Mouse (Mus musculus): ENCODE results near the gene Gfy. TPM values are rescaled to one million over a fixed set of nuclear protein-coding genes. Genes with fewer than 3 reads are reported as not detected.

Gene Gfy
- polyA plus RNA-seq, 1 experiment from 2014 or later = not detected

DNA sequence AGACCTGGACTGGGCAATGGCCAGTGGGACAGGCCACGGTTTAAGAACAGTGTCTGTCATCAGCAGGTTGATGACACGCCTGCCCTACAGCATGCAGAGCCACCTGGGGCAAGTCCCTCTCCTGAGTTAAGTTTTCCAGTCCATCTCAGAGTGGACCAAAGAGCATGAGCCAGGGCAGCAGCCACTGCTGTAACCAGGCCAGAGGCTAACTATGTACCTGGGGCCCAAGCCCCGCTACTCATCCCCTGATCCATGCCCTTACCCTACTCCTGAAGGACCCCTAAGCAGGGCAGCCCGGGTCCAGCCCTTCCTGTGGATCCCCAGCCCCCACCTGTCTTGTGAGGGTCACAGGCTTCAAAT, 16.8 kb upstream of the Gfy start:
- Histone ChIP-seq H3K27me3 (ENCODE audit: control insufficient read depth, insufficient read depth, low read length) (no peaks in the 10 kb centered on the region), H3K27ac (ENCODE audit: low read depth, low read length) (no peak overlapping the region), H3K9ac (ENCODE audit: low read depth, low read length) (no peak overlapping the region), H3K4me3 (ENCODE audit: low read length) (no peak overlapping the region), H3K9me3 (ENCODE audit: control insufficient read depth, low read length) (no peaks in the 10 kb centered on the region), H3K36me3 (ENCODE audit: control insufficient read depth, insufficient read depth, low read length) (no peaks in the 10 kb centered on the region), H3K4me2 (replicated peaks; ENCODE audit: low read depth, low read length) (no peak overlapping the region), H3K4me1 (ENCODE audit: control insufficient read depth, insufficient read depth, low read length) (peaks cover 10% of the 10 kb centered on the region)
- no peak for ATAC-seq (ENCODE audit: low FRiP score, low TSS enrichment)
- 89% methylated on average over 4 of the region's 4 CpGs for WGBS

DNA sequence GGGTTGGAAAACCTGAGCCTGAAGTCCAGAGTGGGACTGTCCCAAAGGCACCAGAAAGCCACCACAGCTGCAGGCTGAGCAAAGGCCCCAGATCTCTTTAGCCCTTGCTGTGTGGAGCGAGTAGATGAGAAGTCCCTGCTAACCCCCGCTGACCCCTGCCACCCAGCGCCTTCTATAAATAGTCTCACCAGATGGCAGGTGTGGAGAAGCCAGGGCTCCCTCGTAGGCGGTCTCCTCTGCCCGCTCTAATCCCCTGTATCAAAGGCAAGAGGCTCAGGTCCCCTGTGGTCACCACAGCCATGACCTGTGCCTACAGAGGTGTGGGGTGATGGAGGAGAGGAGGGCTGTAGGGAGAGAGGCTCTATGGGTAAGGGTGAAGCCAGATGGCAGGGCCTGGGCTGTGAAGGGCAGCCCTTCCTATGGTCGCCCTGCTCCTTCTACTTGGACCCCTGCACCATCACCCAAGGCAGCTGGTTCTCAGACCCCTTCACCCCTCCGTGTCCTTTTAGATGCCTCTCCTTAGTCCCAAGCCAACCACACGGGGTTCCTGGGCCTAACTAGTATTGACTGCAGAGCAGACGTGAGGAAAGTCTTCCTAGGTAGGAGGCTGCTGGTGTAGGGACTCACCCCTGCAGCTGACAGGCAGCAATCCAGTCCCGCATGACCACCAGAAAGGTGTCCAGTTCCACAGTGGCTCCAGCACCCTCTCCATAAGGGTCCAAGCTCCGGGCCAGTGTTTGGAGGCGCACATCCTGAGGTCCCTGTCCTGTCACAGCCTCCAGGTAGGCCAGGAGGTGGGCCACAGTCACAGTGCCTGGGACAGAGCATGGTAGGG, 16.2 kb upstream of the Gfy start:
- Histone ChIP-seq H3K4me1 (ENCODE audit: control insufficient read depth, insufficient read depth, low read length) (peaks cover 10% of the 10 kb centered on the region), H3K9me3 (ENCODE audit: control insufficient read depth, low read length) (no peaks in the 10 kb centered on the region), H3K27ac (ENCODE audit: low read depth, low read length) (no peak overlapping the region), H3K4me3 (ENCODE audit: low read length) (no peak overlapping the region), H3K27me3 (ENCODE audit: control insufficient read depth, insufficient read depth, low read length) (no peaks in the 10 kb centered on the region), H3K36me3 (ENCODE audit: control insufficient read depth, insufficient read depth, low read length) (no peaks in the 10 kb centered on the region), H3K4me2 (replicated peaks; ENCODE audit: low read depth, low read length) (no peak overlapping the region), H3K9ac (ENCODE audit: low read depth, low read length) (no peak overlapping the region)
- WGBS = 61% methylated on average over 13 of the region's 13 CpGs
- no peak for ATAC-seq (ENCODE audit: low FRiP score, low TSS enrichment)

GRCm38 (mm10) chr7:45193871-45194785, 14.8 kb upstream of the Gfy start:
- Histone ChIP-seq H3K9ac (ENCODE audit: low read depth, low read length) (no peak overlapping the region), H3K36me3 (ENCODE audit: control insufficient read depth, insufficient read depth, low read length) (no peaks in the 10 kb centered on the region), H3K9me3 (ENCODE audit: control insufficient read depth, low read length) (no peaks in the 10 kb centered on the region), H3K4me3 (ENCODE audit: low read length) (no peak overlapping the region), H3K27ac (ENCODE audit: low read depth, low read length) (no peak overlapping the region), H3K27me3 (ENCODE audit: control insufficient read depth, insufficient read depth, low read length) (peaks cover 10% of the 10 kb centered on the region), H3K4me1 (ENCODE audit: control insufficient read depth, insufficient read depth, low read length) (peaks cover 10% of the 10 kb centered on the region), H3K4me2 (replicated peaks; ENCODE audit: low read depth, low read length) (no peak overlapping the region)
- no peak for ATAC-seq (ENCODE audit: low FRiP score, low TSS enrichment)
- WGBS = 77% methylated on average over 17 of the region's 17 CpGs

DNA sequence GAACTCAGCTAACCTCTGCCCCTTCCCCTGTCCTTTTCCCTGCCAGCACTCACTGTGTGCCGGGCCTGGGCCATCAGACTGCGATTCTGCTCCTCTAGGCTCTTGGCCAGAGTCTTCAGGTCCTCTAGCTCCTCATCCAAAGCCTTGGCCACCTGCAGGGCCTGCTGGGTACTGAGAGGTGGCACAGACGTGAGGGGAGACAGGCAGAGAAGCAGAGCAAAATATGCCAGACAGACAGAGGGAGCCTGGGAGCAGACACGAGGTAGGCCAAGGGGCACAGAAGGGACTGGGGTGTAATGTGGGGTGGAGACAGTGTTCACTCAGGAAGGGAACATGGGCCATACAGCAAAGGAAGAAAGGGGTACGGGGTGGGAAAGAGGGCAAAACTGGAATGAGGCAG, 14.0 kb upstream of the Gfy start:
- no peaks in the 10 kb centered on the region for H3K9me3 ChIP-seq (ENCODE audit: control insufficient read depth, low read length)
- no peak overlapping the region for H3K9ac ChIP-seq (ENCODE audit: low read depth, low read length)
- ATAC-seq (ENCODE audit: low FRiP score, low TSS enrichment) = no peak
- peaks cover 10% of the 10 kb centered on the region for H3K4me1 ChIP-seq (ENCODE audit: control insufficient read depth, insufficient read depth, low read length)
- H3K27me3 ChIP-seq (ENCODE audit: control insufficient read depth, insufficient read depth, low read length) = peaks cover 15% of the 10 kb centered on the region
- no peak overlapping the region for H3K4me2 ChIP-seq (replicated peaks; ENCODE audit: low read depth, low read length)
- H3K36me3 ChIP-seq (ENCODE audit: control insufficient read depth, insufficient read depth, low read length) = no peaks in the 10 kb centered on the region
- no peak overlapping the region for H3K27ac ChIP-seq (ENCODE audit: low read depth, low read length)
- no peak overlapping the region for H3K4me3 ChIP-seq (ENCODE audit: low read length)
- WGBS = 48% methylated on average over 5 of the region's 5 CpGs

- WGBS = 86% methylated on average over 7 of the region's 7 CpGs
- H3K4me1 ChIP-seq (ENCODE audit: control insufficient read depth, insufficient read depth, low read length) = peaks cover 10% of the 10 kb centered on the region
- H3K9me3 ChIP-seq (ENCODE audit: control insufficient read depth, low read length) = no peaks in the 10 kb centered on the region
- H3K4me2 ChIP-seq (replicated peaks; ENCODE audit: low read depth, low read length) = no peak overlapping the region
- H3K27ac ChIP-seq (ENCODE audit: low read depth, low read length) = no peak overlapping the region
- no peak for ATAC-seq (ENCODE audit: low FRiP score, low TSS enrichment)
- H3K27me3 ChIP-seq (ENCODE audit: control insufficient read depth, insufficient read depth, low read length) = peaks cover 15% of the 10 kb centered on the region
- H3K9ac ChIP-seq (ENCODE audit: low read depth, low read length) = no peak overlapping the region
- H3K4me3 ChIP-seq (ENCODE audit: low read length) = no peak overlapping the region
- H3K36me3 ChIP-seq (ENCODE audit: control insufficient read depth, insufficient read depth, low read length) = no peaks in the 10 kb centered on the region
These were observed 13.4 kb upstream of the Gfy start for GRCm38 (mm10) chr7:45192585-45193310.

- H3K9me3 ChIP-seq (ENCODE audit: control insufficient read depth, low read length) = no peaks in the 10 kb centered on the region
- 4% methylated on average over 8 of the region's 8 CpGs for WGBS
These were observed 12.5 kb upstream of the Gfy start for GRCm38 (mm10) chr7:45191803-45192363.

DNA sequence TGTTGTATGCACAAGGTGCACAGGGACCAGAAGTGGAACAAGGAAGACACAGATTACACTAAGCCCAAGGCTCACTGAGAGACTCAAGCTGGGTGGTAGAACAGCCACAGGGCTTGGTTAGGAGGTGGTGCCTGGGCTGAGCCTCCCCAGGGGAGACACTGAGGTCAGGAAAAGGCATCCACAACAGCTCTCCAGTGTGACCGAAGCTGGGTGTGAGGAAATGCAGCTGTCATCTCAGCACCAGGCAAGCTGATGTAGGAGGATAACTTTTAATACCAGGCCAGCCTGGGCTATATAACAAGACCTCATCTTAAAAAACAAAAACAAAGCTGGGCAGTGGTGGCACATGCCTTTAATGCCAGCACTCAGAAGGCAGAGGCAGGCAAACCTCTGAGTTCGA, 11.8 kb upstream of the Gfy start:
- WGBS = 50% methylated on average over 2 of the region's 2 CpGs
- H3K27me3 ChIP-seq (ENCODE audit: control insufficient read depth, insufficient read depth, low read length) = peaks cover 22% of the 10 kb centered on the region
- peaks cover 10% of the 10 kb centered on the region for H3K4me1 ChIP-seq (ENCODE audit: control insufficient read depth, insufficient read depth, low read length)
- no peaks in the 10 kb centered on the region for H3K9me3 ChIP-seq (ENCODE audit: control insufficient read depth, low read length)
- H3K27ac ChIP-seq (ENCODE audit: low read depth, low read length) = no peak overlapping the region
- no peak overlapping the region for H3K4me3 ChIP-seq (ENCODE audit: low read length)
- no peak overlapping the region for H3K4me2 ChIP-seq (replicated peaks; ENCODE audit: low read depth, low read length)
- no peak overlapping the region for H3K9ac ChIP-seq (ENCODE audit: low read depth, low read length)
- H3K36me3 ChIP-seq (ENCODE audit: control insufficient read depth, insufficient read depth, low read length) = no peaks in the 10 kb centered on the region
- no peak for ATAC-seq (ENCODE audit: low FRiP score, low TSS enrichment)

More at GRCm38 (mm10) chr7:45191803-45192363, 12.5 kb upstream of the Gfy start:
- Histone ChIP-seq H3K27me3 (ENCODE audit: control insufficient read depth, insufficient read depth, low read length) (peaks cover 17% of the 10 kb centered on the region), H3K4me2 (replicated peaks; ENCODE audit: low read depth, low read length) (no peak overlapping the region), H3K27ac (ENCODE audit: low read depth, low read length) (no peak overlapping the region), H3K36me3 (ENCODE audit: control insufficient read depth, insufficient read depth, low read length) (no peaks in the 10 kb centered on the region), H3K4me1 (ENCODE audit: control insufficient read depth, insufficient read depth, low read length) (peaks cover 10% of the 10 kb centered on the region), H3K4me3 (ENCODE audit: low read length) (no peak overlapping the region), H3K9ac (ENCODE audit: low read depth, low read length) (no peak overlapping the region)
- peak; percentile 86 for ATAC-seq (ENCODE audit: low FRiP score, low TSS enrichment)

GRCm38 (mm10) chr7:45190186-45190585, 10.8 kb upstream of the Gfy start:
- H3K27me3 ChIP-seq (ENCODE audit: control insufficient read depth, insufficient read depth, low read length) = peaks cover 29% of the 10 kb centered on the region
- no peak for ATAC-seq (ENCODE audit: low FRiP score, low TSS enrichment)
- no peaks in the 10 kb centered on the region for H3K36me3 ChIP-seq (ENCODE audit: control insufficient read depth, insufficient read depth, low read length)
- no peak overlapping the region for H3K4me2 ChIP-seq (replicated peaks; ENCODE audit: low read depth, low read length)
- 90% methylated on average over 6 of the region's 6 CpGs for WGBS
- peaks cover 10% of the 10 kb centered on the region for H3K4me1 ChIP-seq (ENCODE audit: control insufficient read depth, insufficient read depth, low read length)
- no peaks in the 10 kb centered on the region for H3K9me3 ChIP-seq (ENCODE audit: control insufficient read depth, low read length)
- no peak overlapping the region for H3K4me3 ChIP-seq (ENCODE audit: low read length)
- H3K9ac ChIP-seq (ENCODE audit: low read depth, low read length) = no peak overlapping the region
- no peak overlapping the region for H3K27ac ChIP-seq (ENCODE audit: low read depth, low read length)

All from kidney, embryonic 14.5 days (tissue).